Mouse (Mus musculus) gastrocnemius, postnatal 4 days (tissue): Measurements from ENCODE around the gene Lats2. TPM values are rescaled to one million over a fixed set of nuclear protein-coding genes. Genes with fewer than 3 reads are reported as not detected.

Experiments
- DNase-seq, 2 experiments: peaks; one replicate each; pipeline ENCODE4 v3.0.0; 2021 to 2022; ENCODE audit warnings: low spot score in 2 of 2, mixed read lengths in 2 of 2
- total RNA-seq, 2 experiments: library from RNA; stranded (reverse); gene quantifications; 2 replicates each; pipeline ENCODE4 v1.2.3; 2021

Lats2 gene
- total RNA-seq, 2 experiments from 2014 or later: 37.1 to 39.2 TPM

GRCm38 (mm10) chr14:57744547-57744946 lies 13.6 kb downstream of the Lats2 start:
- no peak for DNase-seq

- no peak for DNase-seq
Observed at GRCm38 (mm10) chr14:57740651-57741050, 17.5 kb downstream of the Lats2 start.

- DNase-seq: no peak
Observed at GRCm38 (mm10) chr14:57737089-57737488, 21.1 kb downstream of the Lats2 start.

GRCm38 (mm10) chr14:57736141-57736540 lies 22.0 kb downstream of the Lats2 start:
- DNase-seq: no peak

GRCm38 (mm10) chr14:57732668-57733293 lies 25.4 kb downstream of the Lats2 start:
- DNase-seq: no peak

GRCm38 (mm10) chr14:57730527-57730926 lies 27.7 kb downstream of the Lats2 start:
- peak in 1 of 2 experiments; percentile 47 for DNase-seq

- DNase-seq: peak in 1 of 2 experiments; percentile 31
Observed at GRCm38 (mm10) chr14:57729975-57730499, 28.2 kb downstream of the Lats2 start.

- DNase-seq: no peak
Observed at GRCm38 (mm10) chr14:57729364-57729763, 28.8 kb downstream of the Lats2 start.

- no peak for DNase-seq
Observed at GRCm38 (mm10) chr14:57726172-57726571, 32.0 kb downstream of the Lats2 start.

- DNase-seq: no peak
Observed at GRCm38 (mm10) chr14:57724473-57724872, 33.7 kb downstream of the Lats2 start.

GRCm38 (mm10) chr14:57718245-57718644 lies 39.9 kb downstream of the Lats2 start:
- no peak for DNase-seq

- DNase-seq: no peak
Observed at GRCm38 (mm10) chr14:57716601-57717245, 41.5 kb downstream of the Lats2 start.

- DNase-seq: no peak
Observed at GRCm38 (mm10) chr14:57712884-57713283, 45.3 kb downstream of the Lats2 start.

GRCm38 (mm10) chr14:57711059-57711458 lies 47.1 kb downstream of the Lats2 start:
- no peak for DNase-seq

GRCm38 (mm10) chr14:57709171-57709570 lies 49.0 kb downstream of the Lats2 start:
- no peak for DNase-seq

GRCm38 (mm10) chr14:57708580-57708979 lies 49.6 kb downstream of the Lats2 start:
- peak in 1 of 2 experiments; percentile 56 for DNase-seq

- peak; percentile 36 to 73 for DNase-seq
Observed at GRCm38 (mm10) chr14:57707100-57707893, 50.9 kb downstream of the Lats2 start.

- DNase-seq: no peak
Observed at GRCm38 (mm10) chr14:57706760-57707099, 51.5 kb downstream of the Lats2 start.

- no peak for DNase-seq
Observed at GRCm38 (mm10) chr14:57705759-57706158, 52.4 kb downstream of the Lats2 start.

- DNase-seq: no peak
Observed at GRCm38 (mm10) chr14:57705075-57705474, 53.1 kb downstream of the Lats2 start.

- no peak for DNase-seq
Observed at GRCm38 (mm10) chr14:57701915-57702477, 56.2 kb downstream of the Lats2 start.
